Mouse (Mus musculus): ENCODE data around the gene Zfp536. TPM values are rescaled to one million over a fixed set of nuclear protein-coding genes. Genes with fewer than 3 reads are reported as not detected.

Gene Zfp536
- polyA plus RNA-seq (2014; fragmentation: Nextera tagmentation; extraction: Ambion mirVana): 11.5 and 14.4 TPM in 2 replicates

- WGBS: under 1% methylated on average over 27 of the region's 27 CpGs
- peak within 1 kb of the TSS; percentile 99 for H3K4me2 ChIP-seq (ENCODE audit: low read length)
- peaks cover 75% of the 10 kb centered on the region for H3K27me3 ChIP-seq (replicated peaks; ENCODE audit: control insufficient read depth, insufficient read depth, low read length)
- H3K4me1 ChIP-seq (replicated peaks; ENCODE audit: control insufficient read depth, insufficient read depth, low read length): peaks cover 16% of the 10 kb centered on the region
- peak within 1 kb of the TSS; percentile 52 for H3K4me3 ChIP-seq (ENCODE audit: low read depth, low read length)
- no peaks in the 10 kb centered on the region for H3K36me3 ChIP-seq (ENCODE audit: control insufficient read depth, insufficient read depth, low read length)
- H3K9me3 ChIP-seq (ENCODE audit: control insufficient read depth, low read length): no peaks in the 10 kb centered on the region
- peak within 1 kb of the TSS; percentile 53 for H3K9ac ChIP-seq (ENCODE audit: low read length)
- DNase-seq (ENCODE audit: low spot score) (peak; percentile 59), ATAC-seq (replicated peaks; ENCODE audit: low FRiP score, low TSS enrichment, low read depth) (no peak)
- peak within 1 kb of the TSS; percentile 2 for H3K27ac ChIP-seq (ENCODE audit: low read depth)
Measured at GRCm38 (mm10) chr7:37773312-37773702, at the start of gene Zfp536. TSS of gene Zfp536 (minus strand) at chr7:37773641.

- DNase-seq (ENCODE audit: low spot score): no peak
- Histone ChIP-seq H3K9ac (ENCODE audit: low read length) (no peak overlapping the region), H3K4me3 (ENCODE audit: low read depth, low read length) (no peak overlapping the region), H3K9me3 (ENCODE audit: control insufficient read depth, low read length) (no peaks in the 10 kb centered on the region), H3K36me3 (ENCODE audit: control insufficient read depth, insufficient read depth, low read length) (no peaks in the 10 kb centered on the region), H3K4me1 (replicated peaks; ENCODE audit: control insufficient read depth, insufficient read depth, low read length) (no peaks in the 10 kb centered on the region), H3K27ac (ENCODE audit: low read depth) (no peak overlapping the region), H3K4me2 (ENCODE audit: low read length) (no peak overlapping the region), H3K27me3 (replicated peaks; ENCODE audit: control insufficient read depth, insufficient read depth, low read length) (no peaks in the 10 kb centered on the region)
- 66% methylated on average over 11 of the region's 11 CpGs for WGBS
- peak; percentile 72; the same call in 1 of the 2 replicates for ATAC-seq (replicated peaks; ENCODE audit: low FRiP score, low TSS enrichment, low read depth)
Measured at GRCm38 (mm10) chr7:37820670-37821301, 47.3 kb upstream of the Zfp536 start.

GRCm38 (mm10) chr7:37818631-37819340 is 45.3 kb upstream of the Zfp536 start:
- H3K9ac ChIP-seq (ENCODE audit: low read length): no peak overlapping the region
- H3K9me3 ChIP-seq (ENCODE audit: control insufficient read depth, low read length): no peaks in the 10 kb centered on the region
- no peaks in the 10 kb centered on the region for H3K27me3 ChIP-seq (replicated peaks; ENCODE audit: control insufficient read depth, insufficient read depth, low read length)
- no peak overlapping the region for H3K4me2 ChIP-seq (ENCODE audit: low read length)
- no peak for DNase-seq (ENCODE audit: low spot score)
- H3K4me3 ChIP-seq (ENCODE audit: low read depth, low read length): no peak overlapping the region
- 84% methylated on average over 8 of the region's 8 CpGs for WGBS
- no peak for ATAC-seq (replicated peaks; ENCODE audit: low FRiP score, low TSS enrichment, low read depth)
- H3K27ac ChIP-seq (ENCODE audit: low read depth): no peak overlapping the region
- H3K36me3 ChIP-seq (ENCODE audit: control insufficient read depth, insufficient read depth, low read length): no peaks in the 10 kb centered on the region
- H3K4me1 ChIP-seq (replicated peaks; ENCODE audit: control insufficient read depth, insufficient read depth, low read length): no peaks in the 10 kb centered on the region

GRCm38 (mm10) chr7:37816901-37817300 is 43.5 kb upstream of the Zfp536 start:
- Histone ChIP-seq H3K4me2 (ENCODE audit: low read length) (no peak overlapping the region), H3K4me1 (replicated peaks; ENCODE audit: control insufficient read depth, insufficient read depth, low read length) (no peaks in the 10 kb centered on the region), H3K27ac (ENCODE audit: low read depth) (no peak overlapping the region), H3K9ac (ENCODE audit: low read length) (no peak overlapping the region), H3K4me3 (ENCODE audit: low read depth, low read length) (no peak overlapping the region), H3K36me3 (ENCODE audit: control insufficient read depth, insufficient read depth, low read length) (no peaks in the 10 kb centered on the region), H3K27me3 (replicated peaks; ENCODE audit: control insufficient read depth, insufficient read depth, low read length) (no peaks in the 10 kb centered on the region), H3K9me3 (ENCODE audit: control insufficient read depth, low read length) (no peaks in the 10 kb centered on the region)
- WGBS: 88% methylated on average over 7 of the region's 7 CpGs
- no peak for DNase-seq (ENCODE audit: low spot score)
- no peak for ATAC-seq (replicated peaks; ENCODE audit: low FRiP score, low TSS enrichment, low read depth)

- DNase-seq (ENCODE audit: low spot score) (no peak), ATAC-seq (replicated peaks; ENCODE audit: low FRiP score, low TSS enrichment, low read depth) (no peak)
- Histone ChIP-seq H3K36me3 (ENCODE audit: control insufficient read depth, insufficient read depth, low read length) (no peaks in the 10 kb centered on the region), H3K9ac (ENCODE audit: low read length) (no peak overlapping the region), H3K4me3 (ENCODE audit: low read depth, low read length) (no peak overlapping the region), H3K4me1 (replicated peaks; ENCODE audit: control insufficient read depth, insufficient read depth, low read length) (no peaks in the 10 kb centered on the region), H3K27me3 (replicated peaks; ENCODE audit: control insufficient read depth, insufficient read depth, low read length) (no peaks in the 10 kb centered on the region), H3K4me2 (ENCODE audit: low read length) (no peak overlapping the region), H3K9me3 (ENCODE audit: control insufficient read depth, low read length) (no peaks in the 10 kb centered on the region), H3K27ac (ENCODE audit: low read depth) (no peak overlapping the region)
- 53% methylated on average over 8 of the region's 8 CpGs for WGBS
Measured at GRCm38 (mm10) chr7:37814844-37815406, 41.5 kb upstream of the Zfp536 start.

GRCm38 (mm10) chr7:37813676-37814075 is 40.2 kb upstream of the Zfp536 start:
- Histone ChIP-seq H3K9me3 (ENCODE audit: control insufficient read depth, low read length) (no peaks in the 10 kb centered on the region), H3K36me3 (ENCODE audit: control insufficient read depth, insufficient read depth, low read length) (no peaks in the 10 kb centered on the region), H3K9ac (ENCODE audit: low read length) (no peak overlapping the region), H3K4me3 (ENCODE audit: low read depth, low read length) (no peak overlapping the region), H3K4me1 (replicated peaks; ENCODE audit: control insufficient read depth, insufficient read depth, low read length) (no peaks in the 10 kb centered on the region), H3K27ac (ENCODE audit: low read depth) (no peak overlapping the region), H3K4me2 (ENCODE audit: low read length) (no peak overlapping the region), H3K27me3 (replicated peaks; ENCODE audit: control insufficient read depth, insufficient read depth, low read length) (no peaks in the 10 kb centered on the region)
- no peak for ATAC-seq (replicated peaks; ENCODE audit: low FRiP score, low TSS enrichment, low read depth)
- DNase-seq (ENCODE audit: low spot score): no peak
- WGBS: 58% methylated on average over 10 of the region's 10 CpGs

GRCm38 (mm10) chr7:37809908-37810307 is 36.5 kb upstream of the Zfp536 start:
- H3K27ac ChIP-seq (ENCODE audit: low read depth): no peak overlapping the region
- H3K36me3 ChIP-seq (ENCODE audit: control insufficient read depth, insufficient read depth, low read length): no peaks in the 10 kb centered on the region
- H3K27me3 ChIP-seq (replicated peaks; ENCODE audit: control insufficient read depth, insufficient read depth, low read length): no peaks in the 10 kb centered on the region
- H3K4me3 ChIP-seq (ENCODE audit: low read depth, low read length): no peak overlapping the region
- no peak for ATAC-seq (replicated peaks; ENCODE audit: low FRiP score, low TSS enrichment, low read depth)
- H3K9ac ChIP-seq (ENCODE audit: low read length): no peak overlapping the region
- H3K4me1 ChIP-seq (replicated peaks; ENCODE audit: control insufficient read depth, insufficient read depth, low read length): no peaks in the 10 kb centered on the region
- WGBS: 90% methylated on average over 5 of the region's 5 CpGs
- no peak overlapping the region for H3K4me2 ChIP-seq (ENCODE audit: low read length)
- H3K9me3 ChIP-seq (ENCODE audit: control insufficient read depth, low read length): no peaks in the 10 kb centered on the region
- DNase-seq (ENCODE audit: low spot score): no peak

- Histone ChIP-seq H3K4me1 (replicated peaks; ENCODE audit: control insufficient read depth, insufficient read depth, low read length) (no peaks in the 10 kb centered on the region), H3K4me2 (ENCODE audit: low read length) (no peak overlapping the region), H3K36me3 (ENCODE audit: control insufficient read depth, insufficient read depth, low read length) (no peaks in the 10 kb centered on the region), H3K4me3 (ENCODE audit: low read depth, low read length) (no peak overlapping the region), H3K27me3 (replicated peaks; ENCODE audit: control insufficient read depth, insufficient read depth, low read length) (no peaks in the 10 kb centered on the region), H3K9ac (ENCODE audit: low read length) (no peak overlapping the region), H3K9me3 (ENCODE audit: control insufficient read depth, low read length) (no peaks in the 10 kb centered on the region), H3K27ac (ENCODE audit: low read depth) (no peak overlapping the region)
- 77% methylated on average over 4 of the region's 4 CpGs for WGBS
- ATAC-seq (replicated peaks; ENCODE audit: low FRiP score, low TSS enrichment, low read depth) (no peak), DNase-seq (ENCODE audit: low spot score) (no peak)
Measured at GRCm38 (mm10) chr7:37809001-37809400, 35.6 kb upstream of the Zfp536 start.
